Mouse (Mus musculus): Measurements from ENCODE around the gene Ctrl. TPM values are rescaled to one million over a fixed set of nuclear protein-coding genes. Genes with fewer than 3 reads are reported as not detected.

Gene Ctrl
- polyA plus RNA-seq, 1 experiment from 2014 or later = 1.1 TPM

DNA sequence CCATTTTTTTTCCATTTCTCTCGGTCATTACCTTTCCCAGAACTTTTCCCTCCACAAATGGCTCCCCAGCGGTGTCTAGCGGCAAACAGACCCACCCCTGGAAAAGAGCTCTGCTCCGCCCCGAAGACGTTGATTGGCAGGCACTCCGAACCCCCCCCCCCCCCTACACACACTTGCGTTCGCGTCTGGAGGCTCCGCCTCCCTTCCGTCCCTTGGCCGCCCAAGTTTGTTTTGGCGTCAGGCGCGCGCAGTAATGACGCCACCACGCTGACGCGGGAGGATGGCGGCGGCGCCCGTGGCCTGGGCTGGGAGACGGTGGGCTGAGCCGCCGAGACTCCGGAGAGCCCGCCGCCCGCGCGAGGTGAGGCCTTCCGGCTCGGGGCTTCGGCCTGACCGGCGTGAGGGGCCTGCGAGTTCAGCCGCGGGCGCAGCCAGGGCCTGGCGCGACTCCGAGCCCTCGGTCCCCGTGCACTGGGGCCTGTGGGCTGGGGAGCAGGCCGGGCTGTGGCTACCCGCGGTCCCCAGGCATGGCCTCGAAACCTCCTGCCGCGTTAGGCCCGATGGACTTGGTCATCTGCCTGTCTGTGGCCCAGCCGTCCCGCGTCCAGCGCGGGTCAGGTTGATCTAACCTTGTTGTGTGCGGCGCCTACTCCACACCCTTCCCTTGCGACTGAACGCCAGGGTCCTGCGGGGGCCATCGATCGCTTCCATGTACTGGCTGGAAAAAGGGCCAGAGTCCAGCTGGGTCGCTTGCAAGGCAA is 33.3 kb downstream of the Ctrl start, which contains the start of gene Pskh1:
Gene Pskh1, plus strand, starts transcription at position 262 of the 761 bp plus-strand sequence.
- Histone ChIP-seq H3K36me3 (ENCODE audit: control insufficient read depth, insufficient read depth, low read length) (no peaks in the 10 kb centered on the region), H3K4me2 (ENCODE audit: low read depth, low read length, severe bottlenecking) (peak within 1 kb of the TSS; percentile 86), H3K9ac (ENCODE audit: low read length) (peak within 1 kb of the TSS; percentile 98), H3K4me1 (replicated peaks; ENCODE audit: control insufficient read depth, insufficient read depth, low read length) (peaks cover 2% of the 10 kb centered on the region; the same call in 1 of the 2 replicates), H3K9me3 (ENCODE audit: control insufficient read depth, low read length) (no peaks in the 10 kb centered on the region), H3K27ac (ENCODE audit: low read depth, low read length) (peak within 1 kb of the TSS; percentile 57), H3K27me3 (ENCODE audit: control insufficient read depth, insufficient read depth, low read length) (no peaks in the 10 kb centered on the region), H3K4me3 (ENCODE audit: low read depth, low read length) (peak within 1 kb of the TSS; percentile 90)
- DNase-seq (ENCODE audit: low spot score) = peak; percentile 96
- ATAC-seq (replicated peaks; ENCODE audit: low FRiP score) = peak; percentile 94
- WGBS = under 1% methylated on average over 68 of the region's 68 CpGs

DNA sequence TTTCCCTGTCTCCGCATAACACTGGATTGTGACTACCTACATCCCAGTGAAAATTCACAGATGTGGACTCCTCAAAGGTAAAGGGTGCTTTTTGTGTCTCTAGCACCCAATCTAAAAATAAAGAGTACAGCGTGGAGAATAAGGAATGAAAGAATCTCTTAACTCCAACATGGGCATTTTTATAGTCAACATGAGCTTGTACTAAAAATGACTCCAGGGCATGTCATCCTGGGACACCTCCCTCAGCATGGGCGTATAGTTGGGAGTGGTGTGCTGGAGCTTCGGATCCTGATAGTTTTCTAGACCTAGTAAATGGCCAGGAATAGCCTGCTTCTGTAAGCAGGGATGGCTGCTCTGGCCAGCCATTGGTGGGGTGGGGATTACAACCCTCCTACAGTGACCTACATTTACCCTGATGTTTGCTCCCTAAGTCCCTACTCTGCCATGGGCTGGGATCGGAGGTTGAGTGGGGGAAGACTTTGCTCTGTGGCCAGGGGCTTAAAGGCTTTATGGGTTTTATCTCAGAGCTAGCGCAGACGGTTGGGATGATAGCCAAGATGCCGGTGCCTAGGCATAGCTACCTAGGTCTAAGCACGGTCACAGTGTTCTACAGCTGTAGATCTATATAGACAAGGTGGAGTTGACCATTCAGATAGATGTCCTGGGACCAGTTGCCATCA is 35.7 kb downstream of the Ctrl start:
- DNase-seq (ENCODE audit: low spot score) (no peak), ATAC-seq (replicated peaks; ENCODE audit: low FRiP score) (no peak)
- Histone ChIP-seq H3K9me3 (ENCODE audit: control insufficient read depth, low read length) (no peaks in the 10 kb centered on the region), H3K9ac (ENCODE audit: low read length) (no peak overlapping the region), H3K4me2 (ENCODE audit: low read depth, low read length, severe bottlenecking) (no peak overlapping the region), H3K36me3 (ENCODE audit: control insufficient read depth, insufficient read depth, low read length) (no peaks in the 10 kb centered on the region), H3K27me3 (ENCODE audit: control insufficient read depth, insufficient read depth, low read length) (no peaks in the 10 kb centered on the region), H3K4me3 (ENCODE audit: low read depth, low read length) (no peak overlapping the region), H3K27ac (ENCODE audit: low read depth, low read length) (no peak overlapping the region), H3K4me1 (replicated peaks; ENCODE audit: control insufficient read depth, insufficient read depth, low read length) (peaks cover 7% of the 10 kb centered on the region; the same call in 1 of the 2 replicates)
- WGBS = 78% methylated on average over 9 of the region's 9 CpGs

DNA sequence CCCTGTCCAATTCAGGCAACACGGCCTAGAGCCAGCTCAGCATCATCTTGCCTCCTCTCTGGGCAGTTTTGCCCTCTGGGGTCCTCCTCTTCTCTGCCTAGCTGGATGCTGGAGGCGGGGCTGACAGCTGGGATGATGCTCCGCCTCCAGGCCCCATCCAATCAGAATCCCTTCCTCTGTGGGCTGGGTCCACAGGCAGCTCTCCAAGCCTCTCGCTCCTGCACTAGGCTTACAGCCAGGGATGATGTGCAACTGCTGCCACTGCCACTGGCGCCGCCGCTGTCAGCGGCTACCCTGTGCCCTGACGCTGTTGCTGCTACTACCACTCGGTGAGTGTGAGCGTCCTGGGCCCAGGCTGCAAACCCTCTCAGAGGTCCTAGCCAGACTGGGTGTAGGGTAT is 40.3 kb downstream of the Ctrl start, which contains the start of gene Nrn1l:
Gene Nrn1l, plus strand, starts transcription at position 229 of the 400 bp plus-strand sequence.
- DNase-seq (ENCODE audit: low spot score) (peak; percentile 83), ATAC-seq (replicated peaks; ENCODE audit: low FRiP score) (peak; percentile 92)
- Histone ChIP-seq H3K4me3 (ENCODE audit: low read depth, low read length) (no peak within 1 kb of the TSS), H3K36me3 (ENCODE audit: control insufficient read depth, insufficient read depth, low read length) (peaks cover 12% of the 10 kb centered on the region), H3K9me3 (ENCODE audit: control insufficient read depth, low read length) (no peaks in the 10 kb centered on the region), H3K27ac (ENCODE audit: low read depth, low read length) (no peak within 1 kb of the TSS), H3K27me3 (ENCODE audit: control insufficient read depth, insufficient read depth, low read length) (no peaks in the 10 kb centered on the region), H3K4me2 (ENCODE audit: low read depth, low read length, severe bottlenecking) (no peak within 1 kb of the TSS), H3K4me1 (replicated peaks; ENCODE audit: control insufficient read depth, insufficient read depth, low read length) (peaks cover 5% of the 10 kb centered on the region; the same call in 1 of the 2 replicates), H3K9ac (ENCODE audit: low read length) (no peak within 1 kb of the TSS)
- 5% methylated on average over 11 of the region's 11 CpGs for WGBS

GRCm38 (mm10) chr8:105892432-105892831 is 41.2 kb downstream of the Ctrl start:
- ATAC-seq (replicated peaks; ENCODE audit: low FRiP score) = 0 out of 2 replicates have a peak, but pooled peaks have one; percentile 6
- H3K4me3 ChIP-seq (ENCODE audit: low read depth, low read length) = no peak overlapping the region
- WGBS = 92% methylated on average over 6 of the region's 6 CpGs
- no peak overlapping the region for H3K27ac ChIP-seq (ENCODE audit: low read depth, low read length)
- H3K27me3 ChIP-seq (ENCODE audit: control insufficient read depth, insufficient read depth, low read length) = no peaks in the 10 kb centered on the region
- no peak for DNase-seq (ENCODE audit: low spot score)
- no peak overlapping the region for H3K9ac ChIP-seq (ENCODE audit: low read length)
- H3K4me1 ChIP-seq (replicated peaks; ENCODE audit: control insufficient read depth, insufficient read depth, low read length) = peaks cover 5% of the 10 kb centered on the region; the same call in 1 of the 2 replicates
- H3K9me3 ChIP-seq (ENCODE audit: control insufficient read depth, low read length) = no peaks in the 10 kb centered on the region
- peaks cover 16% of the 10 kb centered on the region for H3K36me3 ChIP-seq (ENCODE audit: control insufficient read depth, insufficient read depth, low read length)
- no peak overlapping the region for H3K4me2 ChIP-seq (ENCODE audit: low read depth, low read length, severe bottlenecking)

DNA sequence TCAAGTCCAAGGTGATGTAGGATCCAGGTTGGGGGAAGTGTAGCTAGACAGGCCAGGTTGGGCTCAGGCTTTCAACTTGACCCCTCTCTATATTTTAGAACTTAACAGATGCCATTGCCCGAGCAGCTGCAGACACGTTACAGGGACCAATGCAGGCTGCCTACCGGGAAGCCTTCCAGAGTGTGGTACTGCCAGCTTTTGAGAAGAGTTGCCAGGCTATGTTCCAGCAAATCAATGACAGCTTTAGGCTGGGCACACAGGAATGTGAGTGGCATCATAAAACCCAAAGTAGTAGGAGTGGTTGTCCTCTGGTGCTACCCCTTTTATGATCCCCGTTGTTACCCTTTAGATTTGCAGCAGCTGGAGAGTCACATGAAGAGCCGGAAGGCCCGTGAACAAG is 42.8 kb downstream of the Ctrl start:
- DNase-seq (ENCODE audit: low spot score) (no peak), ATAC-seq (replicated peaks; ENCODE audit: low FRiP score) (no peak)
- 91% methylated on average over 6 of the region's 6 CpGs for WGBS
- Histone ChIP-seq H3K9ac (ENCODE audit: low read length) (no peak overlapping the region), H3K4me1 (replicated peaks; ENCODE audit: control insufficient read depth, insufficient read depth, low read length) (peaks cover 5% of the 10 kb centered on the region; the same call in 1 of the 2 replicates), H3K9me3 (ENCODE audit: control insufficient read depth, low read length) (no peaks in the 10 kb centered on the region), H3K27me3 (ENCODE audit: control insufficient read depth, insufficient read depth, low read length) (no peaks in the 10 kb centered on the region), H3K36me3 (ENCODE audit: control insufficient read depth, insufficient read depth, low read length) (peaks cover 23% of the 10 kb centered on the region), H3K4me2 (ENCODE audit: low read depth, low read length, severe bottlenecking) (no peak overlapping the region), H3K4me3 (ENCODE audit: low read depth, low read length) (no peak overlapping the region), H3K27ac (ENCODE audit: low read depth, low read length) (no peak overlapping the region)

DNA sequence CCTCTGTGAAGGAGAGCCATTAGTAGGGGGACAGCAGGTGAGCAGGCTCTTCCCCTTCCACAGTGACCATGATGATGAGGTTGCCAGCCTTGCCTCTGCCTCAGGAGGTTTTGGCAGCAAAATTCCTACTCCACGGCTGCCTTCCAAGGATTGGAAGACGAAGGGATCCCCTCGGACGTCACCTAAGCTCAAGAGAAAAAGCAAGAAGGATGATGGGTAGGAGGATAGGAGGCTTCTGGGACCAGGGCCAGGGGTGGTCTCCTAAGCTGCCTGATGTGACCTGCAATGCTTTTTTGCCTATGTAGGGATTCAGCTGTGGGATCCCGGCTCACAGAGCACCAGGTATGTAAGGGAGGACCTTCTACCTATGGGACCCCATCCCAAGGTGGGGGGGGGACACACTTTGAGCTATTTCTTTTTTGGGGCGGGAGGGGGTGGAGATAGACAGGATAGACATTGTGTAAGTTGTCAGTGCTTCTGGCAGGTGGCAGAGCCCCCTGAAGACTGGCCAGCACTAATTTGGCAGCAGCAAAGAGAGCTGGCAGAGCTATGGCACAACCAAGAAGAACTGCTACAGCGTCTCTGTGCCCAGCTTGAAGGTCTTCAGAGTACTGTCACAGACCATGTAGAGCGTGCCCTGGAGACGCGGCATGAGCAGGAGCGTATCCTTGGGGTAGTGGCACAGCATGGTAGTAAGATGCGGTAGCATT is 43.8 kb downstream of the Ctrl start:
- Histone ChIP-seq H3K9ac (ENCODE audit: low read length) (no peak overlapping the region), H3K36me3 (ENCODE audit: control insufficient read depth, insufficient read depth, low read length) (peaks cover 29% of the 10 kb centered on the region), H3K27me3 (ENCODE audit: control insufficient read depth, insufficient read depth, low read length) (no peaks in the 10 kb centered on the region), H3K4me1 (replicated peaks; ENCODE audit: control insufficient read depth, insufficient read depth, low read length) (peaks cover 5% of the 10 kb centered on the region; the same call in 1 of the 2 replicates), H3K9me3 (ENCODE audit: control insufficient read depth, low read length) (no peaks in the 10 kb centered on the region), H3K27ac (ENCODE audit: low read depth, low read length) (no peak overlapping the region), H3K4me3 (ENCODE audit: low read depth, low read length) (no peak overlapping the region), H3K4me2 (ENCODE audit: low read depth, low read length, severe bottlenecking) (no peak overlapping the region)
- ATAC-seq (replicated peaks; ENCODE audit: low FRiP score) (no peak), DNase-seq (ENCODE audit: low spot score) (no peak)
- 93% methylated on average over 12 of the region's 12 CpGs for WGBS

Small RNA genes within 50 kb of the gene (microRNA-seq; reads per million reads assigned to microRNA genes)
- not detected for gene Mir7074 (ENCODE audit: insufficient number of aligned reads)

Other genes with a start within 250 kb of the Ctrl start
- gene Carmil2, start 247.6 kb downstream of the Ctrl start, polyA plus RNA-seq (2014; fragmentation: Nextera tagmentation; extraction: Ambion mirVana) = 1.8 and 2.0 TPM in 2 replicates
- gene Acd, start 232.8 kb downstream of the Ctrl start, polyA plus RNA-seq (2014; fragmentation: Nextera tagmentation; extraction: Ambion mirVana) = 76.9 and 83.6 TPM in 2 replicates
- gene Pard6a, start 232.7 kb downstream of the Ctrl start, polyA plus RNA-seq (2014; fragmentation: Nextera tagmentation; extraction: Ambion mirVana) = 24.9 and 25.1 TPM in 2 replicates
- 0.36 TPM in 1 of 2 replicates, not detected in the other for gene 4933405L10Rik, start 226.2 kb downstream of the Ctrl start, polyA plus RNA-seq (2014; fragmentation: Nextera tagmentation; extraction: Ambion mirVana)
- gene Enkd1, start 225.7 kb downstream of the Ctrl start, polyA plus RNA-seq (2014; fragmentation: Nextera tagmentation; extraction: Ambion mirVana) = 43.0 and 44.4 TPM in 2 replicates
- 38.0 and 49.3 TPM in 2 replicates for gene Gfod2, start 175.2 kb downstream of the Ctrl start, polyA plus RNA-seq (2014; fragmentation: Nextera tagmentation; extraction: Ambion mirVana)
- gene Ranbp10, start 106.5 kb downstream of the Ctrl start, polyA plus RNA-seq (2014; fragmentation: Nextera tagmentation; extraction: Ambion mirVana) = 15.8 and 16.1 TPM in 2 replicates
- gene Tsnaxip1, start 106.1 kb downstream of the Ctrl start, polyA plus RNA-seq (2014; fragmentation: Nextera tagmentation; extraction: Ambion mirVana) = 0.21 and 0.23 TPM in 2 replicates
- gene Cenpt, start 80.6 kb downstream of the Ctrl start, polyA plus RNA-seq (2014; fragmentation: Nextera tagmentation; extraction: Ambion mirVana) = 59.7 and 62.0 TPM in 2 replicates
- gene Thap11, start 78.7 kb downstream of the Ctrl start, polyA plus RNA-seq (2014; fragmentation: Nextera tagmentation; extraction: Ambion mirVana) = 85.6 and 87.3 TPM in 2 replicates
- 355 and 371 TPM in 2 replicates for gene Nutf2, start 73.3 kb downstream of the Ctrl start, polyA plus RNA-seq (2014; fragmentation: Nextera tagmentation; extraction: Ambion mirVana)
- 62.7 and 65.2 TPM in 2 replicates for gene Edc4, start 53.0 kb downstream of the Ctrl start, polyA plus RNA-seq (2014; fragmentation: Nextera tagmentation; extraction: Ambion mirVana)
- gene Nrn1l, start 40.3 kb downstream of the Ctrl start, polyA plus RNA-seq (2014; fragmentation: Nextera tagmentation; extraction: Ambion mirVana) = 1.1 TPM in 1 of 2 replicates, not detected in the other
- 22.1 and 23.1 TPM in 2 replicates for gene Pskh1, start 33.4 kb downstream of the Ctrl start, polyA plus RNA-seq (2014; fragmentation: Nextera tagmentation; extraction: Ambion mirVana)
- gene Psmb10, start 4.6 kb upstream of the Ctrl start, polyA plus RNA-seq (2014; fragmentation: Nextera tagmentation; extraction: Ambion mirVana) = 20.9 and 21.5 TPM in 2 replicates
- 0.55 and 0.60 TPM in 2 replicates for gene Lcat, start 9.5 kb upstream of the Ctrl start, polyA plus RNA-seq (2014; fragmentation: Nextera tagmentation; extraction: Ambion mirVana)
- gene Slc12a4, start 32.2 kb upstream of the Ctrl start, polyA plus RNA-seq (2014; fragmentation: Nextera tagmentation; extraction: Ambion mirVana) = 10.6 and 11.4 TPM in 2 replicates
- gene Dpep3, start 45.6 kb upstream of the Ctrl start, polyA plus RNA-seq (2014; fragmentation: Nextera tagmentation; extraction: Ambion mirVana) = not detected in 2 replicates
- gene Dus2, start 57.5 kb upstream of the Ctrl start, polyA plus RNA-seq (2014; fragmentation: Nextera tagmentation; extraction: Ambion mirVana) = 16.5 and 20.7 TPM in 2 replicates
- gene Dpep2nb, start 72.1 kb upstream of the Ctrl start, polyA plus RNA-seq (2014; fragmentation: Nextera tagmentation; extraction: Ambion mirVana) = not detected in 2 replicates
- 21.0 and 22.4 TPM in 2 replicates for gene Ddx28, start 78.0 kb upstream of the Ctrl start, polyA plus RNA-seq (2014; fragmentation: Nextera tagmentation; extraction: Ambion mirVana)
- gene Nfatc3, start 125.0 kb upstream of the Ctrl start, polyA plus RNA-seq (2014; fragmentation: Nextera tagmentation; extraction: Ambion mirVana) = 4.5 and 5.3 TPM in 2 replicates
- gene Esrp2, start 203.1 kb upstream of the Ctrl start, polyA plus RNA-seq (2014; fragmentation: Nextera tagmentation; extraction: Ambion mirVana) = 2.3 and 2.4 TPM in 2 replicates
- 7.1 and 7.4 TPM in 2 replicates for gene Pla2g15, start 216.5 kb upstream of the Ctrl start, polyA plus RNA-seq (2014; fragmentation: Nextera tagmentation; extraction: Ambion mirVana)
- 103 and 106 TPM in 2 replicates for gene Slc7a6, start 235.0 kb upstream of the Ctrl start, polyA plus RNA-seq (2014; fragmentation: Nextera tagmentation; extraction: Ambion mirVana)

All from forebrain, embryonic 11.5 days (tissue).